Mouse (Mus musculus) gastrocnemius, postnatal 36 days (tissue): Measurements from ENCODE around the gene Prm1. TPM values are rescaled to one million over a fixed set of nuclear protein-coding genes. Genes with fewer than 3 reads are reported as not detected.
A peak's percentile ranks its signal among the peaks of the same experiment; 100 is the strongest.
"Not testable (repeated sequence)": the region's sequence is repeated elsewhere in the genome, so short reads cannot be mapped to it uniquely, and the experiment has no call there.

Source experiments
- DNase-seq, 2 experiments: peaks; one replicate each; pipeline ENCODE4 v3.0.0; 2022
- intact Hi-C: fragments of 180-260 bp; cut with DNase I; formaldehyde crosslinking; loops from one replicate; pipeline ENCODE4 v1.15.1; 2025
- total RNA-seq, 2 experiments: library from RNA; stranded (reverse); gene quantifications; 2 replicates each; pipeline ENCODE4 v1.2.3; 2021

The Prm1 gene
- total RNA-seq, 2 experiments from 2014 or later = not detected

- intact Hi-C loops = no loop called here
- DNase-seq = no peak
These were observed 21.6 kb upstream of the Prm1 start for GRCm38 (mm10) chr16:10827269-10827668.

- intact Hi-C loops = no loop called here
- DNase-seq = no peak
These were observed 20.2 kb upstream of the Prm1 start for GRCm38 (mm10) chr16:10825840-10826239.

- DNase-seq = no peak
- intact Hi-C loops = no loop called here
These were observed 18.9 kb upstream of the Prm1 start for GRCm38 (mm10) chr16:10824536-10824935.

- intact Hi-C loops = no loop called here
- DNase-seq = no peak
These were observed 15.7 kb upstream of the Prm1 start for GRCm38 (mm10) chr16:10821387-10821786.

GRCm38 (mm10) chr16:10819966-10820365 is 14.3 kb upstream of the Prm1 start:
- no peak for DNase-seq
- intact Hi-C loops = no loop called here

GRCm38 (mm10) chr16:10818579-10819135 is 13.0 kb upstream of the Prm1 start:
- intact Hi-C loops = no loop called here
- no peak for DNase-seq

- intact Hi-C loops = no loop called here
- no peak for DNase-seq
These were observed 9.2 kb upstream of the Prm1 start for GRCm38 (mm10) chr16:10814864-10815263.

- no peak for DNase-seq
- intact Hi-C loops = no loop called here
These were observed 8.1 kb upstream of the Prm1 start for GRCm38 (mm10) chr16:10813726-10814125.

GRCm38 (mm10) chr16:10812865-10813371 is 7.3 kb upstream of the Prm1 start, which contains the start of gene Gm11172:
Gm11172 (plus strand) TSS chr16:10812915.
- no peak for DNase-seq
- intact Hi-C loops = no loop called here

- DNase-seq = no peak
- intact Hi-C loops = no loop called here
These were observed 4.7 kb upstream of the Prm1 start for GRCm38 (mm10) chr16:10810376-10810775.

- intact Hi-C loops = not testable (repeated sequence)
These were observed 3.2 kb downstream of the Prm1 start for GRCm38 (mm10) chr16:10802420-10802819.

GRCm38 (mm10) chr16:10796034-10796433 is 9.6 kb downstream of the Prm1 start, which contains the start of gene Prm2:
Prm2 (minus strand) TSS chr16:10796134.
- DNase-seq = no peak
- intact Hi-C loops = no loop called here

More at GRCm38 (mm10) chr16:10802420-10802819, 3.2 kb downstream of the Prm1 start:
- not testable (repeated sequence) for DNase-seq

- no peak for DNase-seq
- intact Hi-C loops = no loop called here
These were observed 14.9 kb downstream of the Prm1 start, which contains the start of gene Prm3 for GRCm38 (mm10) chr16:10790702-10791101. Prm3 (minus strand) TSS chr16:10790914.

- intact Hi-C loops = loop anchor here (5.0 kb wide), 1 partner anchor 43 kb away; no protein-coding TSS in a partner anchor
- DNase-seq = no peak
These were observed 16.8 kb downstream of the Prm1 start for GRCm38 (mm10) chr16:10788866-10789265.

GRCm38 (mm10) chr16:10788271-10788670 is 17.4 kb downstream of the Prm1 start, which contains the start of gene Tnp2:
Tnp2 (minus strand) TSS chr16:10788660.
- intact Hi-C loops = loop anchor here (5.0 kb wide), 1 partner anchor 44 kb away; no protein-coding TSS in a partner anchor

GRCm38 (mm10) chr16:10787548-10788058 is 18.0 kb downstream of the Prm1 start:
- intact Hi-C loops = loop anchor here (2.0 to 5.0 kb wide), 2 partner anchors 45 to 59 kb away; no protein-coding TSS in a partner anchor
- DNase-seq = no peak

More at GRCm38 (mm10) chr16:10788271-10788670, 17.4 kb downstream of the Prm1 start, which contains the start of gene Tnp2:
- DNase-seq = no peak

- no peak for DNase-seq
- intact Hi-C loops = loop anchor here (2.0 to 5.0 kb wide), 2 partner anchors 45 to 60 kb away; no protein-coding TSS in a partner anchor
These were observed 18.7 kb downstream of the Prm1 start for GRCm38 (mm10) chr16:10786782-10787547.

- intact Hi-C loops = loop anchor here (2.0 to 5.0 kb wide), 2 partner anchors 46 to 61 kb away; no protein-coding TSS in a partner anchor
- DNase-seq = peak; percentile 67 to 72
These were observed 19.4 kb downstream of the Prm1 start for GRCm38 (mm10) chr16:10786288-10786687.

GRCm38 (mm10) chr16:10785371-10786231 is 20.0 kb downstream of the Prm1 start, which contains the start of gene Socs1:
Socs1 (minus strand) TSS chr16:10785536.
- DNase-seq = peak; percentile 82 to 86
- intact Hi-C loops = loop anchor here (2.0 to 5.0 kb wide), 3 partner anchors 47 to 215 kb away; no protein-coding TSS in a partner anchor
